Mouse (Mus musculus) heart, postnatal 0 days (tissue): Measurements from ENCODE around the gene Plk1. TPM values are rescaled to one million over a fixed set of nuclear protein-coding genes. Genes with fewer than 3 reads are reported as not detected.

Experiments used
- ATAC-seq: fragments of 200-750 bp; cut with Nextera tagmentation; 2 replicates; pipeline ENCODE4 v1.8.0; 2017; ENCODE audit warnings: low read depth, moderate number of reproducible peaks, moderate library complexity; ENCODE audit not compliant: insufficient read depth
- DNase-seq: peaks from one replicate; pipeline ENCODE4 v3.0.0-alpha.2; 2016; ENCODE audit warnings: low spot score
- H3K27ac ChIP-seq: fragments of 300-500 bp; sonication (generic); 2 replicates; pipeline ENCODE4 v1.5.1; 2014; ENCODE audit warnings: low read depth, mild to moderate bottlenecking
- H3K27me3 ChIP-seq: fragments of 300-500 bp; sonication (generic); 2 replicates; pipeline ENCODE4 v1.6.1; 2014; ENCODE audit warnings: low read length, mixed read lengths; ENCODE audit not compliant: control insufficient read depth, insufficient read depth
- H3K36me3 ChIP-seq: fragments of 300-500 bp; sonication (generic); replicated peaks from 2 replicates; pipeline ENCODE4 v1.6.1; 2014; ENCODE audit warnings: low read length, mixed read lengths; ENCODE audit not compliant: control insufficient read depth, insufficient read depth
- H3K4me1 ChIP-seq: fragments of 300-500 bp; sonication (generic); 2 replicates; pipeline ENCODE4 v1.6.1; 2014; ENCODE audit warnings: antibody characterized with exemption; ENCODE audit not compliant: control insufficient read depth, insufficient read depth
- H3K4me2 ChIP-seq: fragments of 300-500 bp; sonication (generic); 2 replicates; pipeline ENCODE4 v1.6.1; 2014; ENCODE audit warnings: low read depth, mild to moderate bottlenecking, low read length, moderate library complexity
- H3K4me3 ChIP-seq: fragments of 300-500 bp; sonication (generic); 2 replicates; pipeline ENCODE4 v1.5.1; 2014; ENCODE audit warnings: low read depth, low read length
- H3K9ac ChIP-seq: fragments of 300-500 bp; sonication (generic); replicated peaks from 2 replicates; pipeline ENCODE4 v1.6.1; 2014; ENCODE audit warnings: low read depth, low read length, mixed read lengths
- H3K9me3 ChIP-seq: fragments of 300-500 bp; sonication (generic); replicated peaks from 2 replicates; pipeline ENCODE4 v1.6.1; 2016; ENCODE audit warnings: low read length; ENCODE audit not compliant: control insufficient read depth
- CTCF ChIP-seq: IDR thresholded peaks from 2 replicates; pipeline ENCODE4 v1.5.1; 2016; ENCODE audit warnings: antibody characterized with exemption, control low read depth, low read depth
- EP300 ChIP-seq: IDR thresholded peaks from 2 replicates; pipeline ENCODE4 v1.6.1; 2016; ENCODE audit warnings: antibody characterized with exemption, low read depth
- WGBS: fragments of 180-500 bp; shearing (Covaris S2); extraction: QIAGEN DNeasy Blood & Tissue Kit; methylation state at CpG from one replicate; pipeline ENCODE4 v1.1.7; 2014; 5-methylcytosine and 5-hydroxymethylcytosine counted together
- polyA plus RNA-seq: library from polyadenylated mRNA; unstranded; fragments of >200 nt; fragmentation: Nextera tagmentation; extraction: Ambion mirVana; gene quantifications from 2 replicates; pipeline ENCODE4 v1.2.1, GENCODE M21; 2015
- total RNA-seq: library from RNA; depleted of rRNA; stranded (reverse); fragments of >200 nt; gene quantifications from 2 replicates; pipeline ENCODE4 v1.2.3, GENCODE M21; 2014; ENCODE audit warnings: low replicate concordance; rRNA removed

The Plk1 gene
- total and polyA plus RNA-seq, 2 experiments from 2014 or later, result 23.3 to 27.8 TPM

DNA sequence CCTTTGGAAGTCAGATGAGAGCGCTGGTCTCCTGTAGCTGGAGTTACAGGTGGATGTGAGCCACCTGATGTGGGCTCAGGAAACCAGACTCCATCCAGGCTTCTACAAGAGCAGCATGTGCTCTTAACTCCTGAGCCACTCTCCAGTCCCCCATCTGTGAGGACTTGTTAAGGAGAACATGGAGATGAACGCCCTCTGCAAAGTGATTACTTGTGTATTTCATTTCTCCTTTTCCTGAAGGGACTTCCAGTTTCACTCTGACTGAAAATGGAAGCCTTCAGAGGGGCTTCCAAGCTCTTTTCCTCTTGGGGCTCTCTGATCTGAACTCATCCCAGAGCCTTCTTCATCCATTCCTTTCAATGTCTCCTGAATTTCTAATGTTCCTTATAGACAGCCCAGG is 46.9 kb downstream of the Plk1 start:
- ATAC-seq, result no peak
- no peak overlapping the region for H3K27ac ChIP-seq
- H3K36me3 ChIP-seq, result no peaks in the 10 kb centered on the region
- H3K9ac ChIP-seq, result no peak overlapping the region
- H3K4me3 ChIP-seq, result no peak overlapping the region
- H3K4me2 ChIP-seq, result no peak overlapping the region
- H3K9me3 ChIP-seq, result no peaks in the 10 kb centered on the region
- 71% methylated on average over 2 of the region's 2 CpGs for WGBS
- DNase-seq, result no peak
- H3K4me1 ChIP-seq, result no peaks in the 10 kb centered on the region
- H3K27me3 ChIP-seq, result no peaks in the 10 kb centered on the region
- TF ChIP-seq CTCF (no peak), EP300 (no peak)

DNA sequence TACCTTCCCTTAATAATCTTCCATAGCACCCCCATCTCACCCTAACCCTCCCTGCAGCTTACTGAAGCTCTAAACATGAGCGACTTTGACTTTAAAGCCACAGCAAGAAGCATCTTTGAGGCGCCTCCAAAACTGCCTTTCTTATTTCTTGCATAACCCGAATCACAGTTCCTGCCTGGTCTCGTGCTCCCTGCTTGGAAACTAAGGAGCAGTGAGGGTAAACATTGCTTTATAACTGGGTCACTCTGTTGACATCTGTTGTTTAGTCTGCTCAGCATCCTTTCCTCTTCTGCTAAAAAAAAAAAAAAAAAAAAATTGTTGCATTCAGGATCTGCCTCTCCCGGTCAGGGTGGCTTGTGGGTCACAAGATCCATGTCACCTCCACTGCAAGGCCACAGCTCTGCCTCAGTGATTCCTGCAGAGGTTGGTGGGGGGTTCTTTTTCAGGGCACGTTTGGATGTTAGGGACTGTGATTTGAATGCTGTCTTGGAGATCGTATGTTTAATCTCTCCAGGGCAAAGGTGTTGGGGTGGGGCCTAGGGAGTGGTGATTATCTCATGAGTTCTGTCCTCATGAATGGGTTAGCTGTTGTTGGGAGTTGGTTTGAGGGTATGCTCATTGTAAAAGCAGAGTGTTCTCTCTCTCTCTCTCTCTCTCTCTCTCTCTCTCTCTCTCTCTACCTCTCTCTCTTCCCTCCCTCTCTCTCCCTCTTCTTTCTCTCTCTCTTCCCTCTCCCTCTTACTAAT is 49.2 kb downstream of the Plk1 start:
- DNase-seq (no peak), ATAC-seq (no peak)
- 44% methylated on average over 7 of the region's 7 CpGs for WGBS
- H3K4me3 ChIP-seq, result no peak overlapping the region
- H3K27me3 ChIP-seq, result no peaks in the 10 kb centered on the region
- no peaks in the 10 kb centered on the region for H3K4me1 ChIP-seq
- no peak overlapping the region for H3K9ac ChIP-seq
- H3K36me3 ChIP-seq, result no peaks in the 10 kb centered on the region
- no peaks in the 10 kb centered on the region for H3K9me3 ChIP-seq
- no peak overlapping the region for H3K27ac ChIP-seq
- H3K4me2 ChIP-seq, result no peak overlapping the region
- TF ChIP-seq EP300 (no peak), CTCF (no peak)

DNA sequence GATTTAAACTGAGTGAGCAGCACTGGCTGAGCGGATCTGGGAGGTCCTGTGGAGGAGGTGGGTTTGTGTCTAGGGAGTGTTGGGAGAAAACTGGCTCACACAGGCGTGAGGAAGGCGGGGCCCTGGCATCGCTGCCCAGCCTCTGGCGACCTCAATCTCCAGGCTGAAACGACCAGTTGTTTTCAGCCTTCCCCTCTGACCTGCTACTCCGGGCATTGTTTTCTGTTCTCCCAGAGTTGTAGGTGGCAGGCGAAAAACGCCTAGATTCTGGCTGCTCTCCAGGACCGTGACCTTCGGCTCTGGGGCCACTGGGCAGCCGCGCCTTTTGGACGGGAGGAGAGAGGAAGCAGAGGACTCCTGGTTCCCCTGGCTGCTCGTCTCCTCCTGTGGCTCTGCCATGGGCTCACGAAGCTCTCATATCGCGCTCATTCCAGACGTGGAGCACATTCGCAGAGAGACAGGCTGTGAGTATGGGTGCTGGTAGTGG is 60.1 kb downstream of the Plk1 start, which contains the start of gene Chp2:
Gene Chp2, plus strand, starts transcription at position 182 of the 487 bp plus-strand sequence.
- Histone ChIP-seq H3K9ac (no peak within 1 kb of the TSS), H3K36me3 (no peaks in the 10 kb centered on the region), H3K27me3 (peaks cover 9% of the 10 kb centered on the region; the same call in 1 of the 2 replicates), H3K4me1 (no peaks in the 10 kb centered on the region), H3K4me3 (peak within 1 kb of the TSS; percentile 12), H3K4me2 (peak within 1 kb of the TSS; percentile 40), H3K27ac (no peak within 1 kb of the TSS), H3K9me3 (0 out of 2 replicates have a peak, but pooled peaks cover 3% of the 10 kb centered on the region)
- DNase-seq (no peak), ATAC-seq (0 out of 2 replicates have a peak, but pooled peaks have one; percentile 44)
- TF ChIP-seq EP300 (no peak), CTCF (no peak)
- WGBS, result 12% methylated on average over 20 of the region's 20 CpGs

Other genes starting within 250 kb of the Plk1 start
- gene Cog7, start 177.7 kb upstream of the Plk1 start, total RNA-seq, result 19.3 and 20.4 TPM in 2 replicates
- 10.5 and 12.4 TPM in 2 replicates for gene Cog7, start 177.7 kb upstream of the Plk1 start, polyA plus RNA-seq
- 51.3 and 79.7 TPM in 2 replicates for gene Gga2, start 138.2 kb upstream of the Plk1 start, total RNA-seq
- 37.5 and 38.1 TPM in 2 replicates for gene Gga2, start 138.2 kb upstream of the Plk1 start, polyA plus RNA-seq
- 54.7 and 65.5 TPM in 2 replicates for gene Ubfd1, start 92.3 kb upstream of the Plk1 start, total RNA-seq
- gene Ubfd1, start 92.3 kb upstream of the Plk1 start, polyA plus RNA-seq, result 22.6 and 25.5 TPM in 2 replicates
- 54.3 and 60.1 TPM in 2 replicates for gene Ears2, start 92.2 kb upstream of the Plk1 start, total RNA-seq
- gene Ears2, start 92.2 kb upstream of the Plk1 start, polyA plus RNA-seq, result 27.8 and 29.2 TPM in 2 replicates
- 181 and 183 TPM in 2 replicates for gene Ndufab1, start 57.6 kb upstream of the Plk1 start, total RNA-seq
- gene Ndufab1, start 57.6 kb upstream of the Plk1 start, polyA plus RNA-seq, result 2,966 and 3,134 TPM in 2 replicates
- gene Palb2, start 26.5 kb upstream of the Plk1 start, total RNA-seq, result 0.97 and 6.4 TPM in 2 replicates
- 2.4 and 3.7 TPM in 2 replicates for gene Palb2, start 26.5 kb upstream of the Plk1 start, polyA plus RNA-seq
- 28.9 and 50.0 TPM in 2 replicates for gene Dctn5, start 26.4 kb upstream of the Plk1 start, total RNA-seq
- 44.4 and 51.3 TPM in 2 replicates for gene Dctn5, start 26.4 kb upstream of the Plk1 start, polyA plus RNA-seq
- not detected in 2 replicates for gene Ern2, start 26.8 kb downstream of the Plk1 start, total RNA-seq
- gene Ern2, start 26.8 kb downstream of the Plk1 start, polyA plus RNA-seq, result 0.07 TPM in 1 of 2 replicates, not detected in the other
- 5.2 TPM in 1 of 2 replicates, not detected in the other for gene Chp2, start 60.1 kb downstream of the Plk1 start, total RNA-seq
- gene Chp2, start 60.1 kb downstream of the Plk1 start, polyA plus RNA-seq, result 0.38 and 0.63 TPM in 2 replicates
- 1.9 and 6.9 TPM in 2 replicates for gene Prkcb, start 129.3 kb downstream of the Plk1 start, total RNA-seq
- 1.1 and 1.5 TPM in 2 replicates for gene Prkcb, start 129.3 kb downstream of the Plk1 start, polyA plus RNA-seq